20 mouse cellular contexts compared by ENCODE assay signal in genomic region chr10:127878262-127879057, GRCm38 (mm10). TPM values are rescaled to one million over a fixed set of nuclear protein-coding genes. Genes with fewer than 3 reads are reported as not detected.
DNase-seq lines count a peak whose midpoint lies in the region; ATAC-seq and TF ChIP-seq lines count a peak whose summit lies in the region.
"Had no signal": no experiment of that assay in that cellular context is flagged by ENCODE, and none has a peak within 500 bp of the region (broad histone marks: within the 10 kb centered on the region; RNA-seq: fewer than 3 reads in every experiment).

No protein-coding gene starts in this region.

- peaks cover 20% of the 10 kb centered on the region for H3K4me1 ChIP-seq in kidney, adult 2 months (ENCODE audit: control insufficient read depth, insufficient read depth, low read length)
- H3K4me1 ChIP-seq in MEL (ENCODE audit: control insufficient read depth in 1 of 2, insufficient read depth in 2 of 2, low read length in 2 of 2), result peaks cover 6 to 16% of the 10 kb centered on the region in 2 experiments
- peaks cover 17% of the 10 kb centered on the region for H3K4me1 ChIP-seq in liver, embryonic 15.5 days (replicated peaks)
- peaks cover 22% of the 10 kb centered on the region; the same call in 1 of the 2 replicates for H3K4me1 ChIP-seq in small intestine, adult 2 months (ENCODE audit: control insufficient read depth, insufficient read depth, insufficient read length, low read length)
- H3K4me1 ChIP-seq in embryonic facial prominence, embryonic 10.5 days, result no peaks in the 10 kb centered on the region
- H3K4me1 ChIP-seq: embryonic facial prominence, embryonic 12.5 days; hindbrain, embryonic 13.5 days; limb, embryonic 10.5 days; neural tube, embryonic 13.5 days had no signal

- no peaks in the 10 kb centered on the region for H3K79me2 ChIP-seq in MEL (ENCODE audit: control insufficient read depth, insufficient read depth, low read length, poor library complexity)

- no peak overlapping the region for H3K4me3 ChIP-seq in kidney, adult 2 months (ENCODE audit: insufficient read depth, low read depth, low read length)
- H3K4me3 ChIP-seq in MEL (ENCODE audit: control insufficient read depth in 1 of 2, insufficient read depth in 1 of 2, low read depth in 2 of 2, low read length in 2 of 2), result peak overlapping the region; percentile 28 to 31
- H3K4me3 ChIP-seq in liver, embryonic 15.5 days (replicated peaks), result no peak overlapping the region
- H3K4me3 ChIP-seq in small intestine, adult 2 months (ENCODE audit: low read depth, low read length), result no peak overlapping the region
- no peak overlapping the region for H3K4me3 ChIP-seq in embryonic facial prominence, embryonic 10.5 days
- H3K4me3 ChIP-seq: embryonic facial prominence, embryonic 12.5 days; heart, embryonic 13.5 days; hindbrain, embryonic 13.5 days; limb, embryonic 10.5 days; neural tube, embryonic 13.5 days had no signal

- no peak for DNase-seq in kidney, adult 2 months
- no peak for DNase-seq in kidney, postnatal 4 days
- DNase-seq in MEL (ENCODE audit: low read depth, low spot score), result no peak
- DNase-seq in cerebellum, postnatal 36 days, result no peak
- no peak for DNase-seq in embryonic facial prominence, embryonic 10.5 days (ENCODE audit: low spot score)
- no peak for DNase-seq in spleen, postnatal 4 days (ENCODE audit: low spot score in 2 of 2)
- DNase-seq: adrenal gland, postnatal 14 days; gastrocnemius, postnatal 36 days; thymus, adult 18-20 months had no signal

- H3K4me2 ChIP-seq in liver, embryonic 15.5 days, result no peak overlapping the region
- H3K4me2 ChIP-seq: embryonic facial prominence, embryonic 12.5 days; heart, embryonic 13.5 days; hindbrain, embryonic 13.5 days; neural tube, embryonic 13.5 days had no signal

- H3K9me3 ChIP-seq in MEL (replicated peaks; ENCODE audit: insufficient read depth, low read length), result no peaks in the 10 kb centered on the region
- no peaks in the 10 kb centered on the region for H3K9me3 ChIP-seq in liver, embryonic 15.5 days (replicated peaks)
- H3K9me3 ChIP-seq in embryonic facial prominence, embryonic 10.5 days, result no peaks in the 10 kb centered on the region
- H3K9me3 ChIP-seq: embryonic facial prominence, embryonic 12.5 days; heart, embryonic 13.5 days; hindbrain, embryonic 13.5 days; limb, embryonic 10.5 days; neural tube, embryonic 13.5 days had no signal

- H3K9ac ChIP-seq in MEL (ENCODE audit: control insufficient read depth, low read depth, low read length, poor library complexity, severe bottlenecking), result peak overlapping the region; percentile 35; the same call in 1 of the 2 replicates
- no peak overlapping the region for H3K9ac ChIP-seq in liver, embryonic 15.5 days
- H3K9ac ChIP-seq: embryonic facial prominence, embryonic 12.5 days; heart, embryonic 13.5 days; hindbrain, embryonic 13.5 days; neural tube, embryonic 13.5 days had no signal

- no peaks in the 10 kb centered on the region for H3K36me3 ChIP-seq in kidney, adult 2 months (ENCODE audit: control insufficient read depth, insufficient read depth, low read length)
- H3K36me3 ChIP-seq in MEL (ENCODE audit: control insufficient read depth in 1 of 2, insufficient read depth in 2 of 2, low read length in 2 of 2), result peaks cover 0 to 9% of the 10 kb centered on the region in 2 experiments; a peak in 2 of 4 replicates
- no peaks in the 10 kb centered on the region for H3K36me3 ChIP-seq in liver, embryonic 15.5 days (replicated peaks)
- no peaks in the 10 kb centered on the region for H3K36me3 ChIP-seq in small intestine, adult 2 months (ENCODE audit: control insufficient read depth, insufficient read depth, low read length)
- no peaks in the 10 kb centered on the region for H3K36me3 ChIP-seq in embryonic facial prominence, embryonic 10.5 days (replicated peaks)
- H3K36me3 ChIP-seq: embryonic facial prominence, embryonic 12.5 days; heart, embryonic 13.5 days; hindbrain, embryonic 13.5 days; limb, embryonic 10.5 days; neural tube, embryonic 13.5 days had no signal

- no peak for TF ChIP-seq EP300 in MEL (IDR thresholded peaks at IDR 0.05; ENCODE audit: low read depth in 1 of 2, low read length in 2 of 2)

- TF ChIP-seq CTCF in kidney, adult 2 months (conservative IDR thresholded peaks at IDR 0.05; ENCODE audit: insufficient read depth, insufficient read length, low read depth, low read length), result no peak
- no peak for TF ChIP-seq CTCF in MEL (IDR thresholded peaks at IDR 0.05 in 2 of 3, conservative IDR thresholded peaks at IDR 0.05 in 1 of 3; ENCODE audit: control insufficient read depth in 1 of 3, insufficient read depth in 1 of 3, low read depth in 2 of 3, low read length in 3 of 3, poor library complexity in 1 of 3, severe bottlenecking in 1 of 3)
- TF ChIP-seq CTCF in small intestine, adult 2 months (IDR thresholded peaks at IDR 0.05; ENCODE audit: extremely low read depth, insufficient read length, insufficient replicate concordance, low read depth, low read length), result no peak

- 64% methylated on average over 3 of the region's 3 CpGs for WGBS in kidney, adult 2 months
- 39% methylated on average over 3 of the region's 3 CpGs for WGBS in liver, embryonic 15.5 days (ENCODE audit: insufficient replicate concordance)
- whole genome bisulfite sequencing in small intestine, adult 2 months, result 16% methylated on average over 3 of the region's 3 CpGs
- 78% methylated on average over 3 of the region's 3 CpGs for WGBS in embryonic facial prominence, embryonic 10.5 days

- peak; percentile 29; the same call in 1 of the 2 replicates for ATAC-seq in liver, embryonic 15.5 days (ENCODE audit: insufficient read depth)

- no peaks in the 10 kb centered on the region for H3K27me3 ChIP-seq in kidney, adult 2 months (replicated peaks; ENCODE audit: control insufficient read depth, insufficient read depth, low read length)
- H3K27me3 ChIP-seq in MEL (ENCODE audit: control insufficient read depth in 1 of 2, insufficient read depth in 2 of 2, low read length in 2 of 2), result no peaks in the 10 kb centered on the region
- no peaks in the 10 kb centered on the region for H3K27me3 ChIP-seq in liver, embryonic 15.5 days
- H3K27me3 ChIP-seq in small intestine, adult 2 months (ENCODE audit: control insufficient read depth, insufficient read depth, low read length), result no peaks in the 10 kb centered on the region
- no peaks in the 10 kb centered on the region for H3K27me3 ChIP-seq in embryonic facial prominence, embryonic 10.5 days (replicated peaks; ENCODE audit: low read depth, poor library complexity, severe bottlenecking)
- H3K27me3 ChIP-seq: embryonic facial prominence, embryonic 12.5 days; heart, embryonic 13.5 days; hindbrain, embryonic 13.5 days; neural tube, embryonic 13.5 days had no signal

- H3K27ac ChIP-seq in kidney, adult 2 months (ENCODE audit: insufficient read depth, low read depth, low read length), result peak overlapping the region; percentile 70
- peak overlapping the region; percentile 19; the same call in 1 of the 2 replicates for H3K27ac ChIP-seq in MEL (ENCODE audit: control insufficient read depth, low read depth, low read length)
- H3K27ac ChIP-seq in liver, embryonic 15.5 days (replicated peaks), result peak overlapping the region; percentile 53
- H3K27ac ChIP-seq in small intestine, adult 2 months (ENCODE audit: insufficient read depth, low read depth, low read length), result peak overlapping the region; percentile 95
- H3K27ac ChIP-seq in embryonic facial prominence, embryonic 10.5 days (replicated peaks), result no peak overlapping the region
- H3K27ac ChIP-seq: embryonic facial prominence, embryonic 12.5 days; heart, embryonic 13.5 days; hindbrain, embryonic 13.5 days; limb, embryonic 10.5 days; neural tube, embryonic 13.5 days had no signal

- TF ChIP-seq POLR2A in kidney, adult 2 months (IDR thresholded peaks at IDR 0.05; ENCODE audit: low read depth, low read length), result no peak
- TF ChIP-seq POLR2A in MEL (IDR thresholded peaks at IDR 0.05; ENCODE audit: control insufficient read depth in 1 of 2, insufficient read depth in 1 of 2, low read depth in 1 of 2, low read length in 2 of 2, poor library complexity in 1 of 2), result no peak
- TF ChIP-seq POLR2A in small intestine, adult 2 months (IDR thresholded peaks at IDR 0.05; ENCODE audit: low read depth, low read length), result no peak

- TF ChIP-seq RAD21 in MEL (IDR thresholded peaks at IDR 0.05; ENCODE audit: low read depth, low read length), result no peak

RNA-seq across cellular contexts. Expression of gene Rdh7, which starts 10.2 kb away (rescaled TPM):
- polyA plus RNA-seq in kidney, adult 2 months (2012; rRNA removed), result 0.20 and 0.31 TPM in 2 replicates
- total RNA-seq in MEL (2012; rRNA removed), result not detected in 2 replicates
- polyA plus RNA-seq in MEL (2012; ENCODE audit: insufficient read depth in 1 of 2, insufficient read length in 2 of 2, low read depth in 1 of 2, low replicate concordance in 2 of 2, missing spikeins in 1 of 2), result not detected
- 8.8 and 15.7 TPM in 2 replicates for polyA plus RNA-seq in liver, embryonic 15.5 days (2015; fragmentation: Nextera tagmentation; extraction: Ambion mirVana)
- polyA plus RNA-seq in small intestine, adult 2 months (2012; rRNA removed), result 30.9 and 73.0 TPM in 2 replicates
- polyA plus RNA-seq in embryonic facial prominence, embryonic 10.5 days (2016; fragmentation: Nextera tagmentation; extraction: Ambion mirVana), result not detected in 2 replicates
- total RNA-seq: CH12.LX; gastrocnemius, postnatal 36 days; layer of hippocampus, postnatal 14 days; megakaryocyte, adult 5-6 weeks; midbrain, postnatal 0 days had no signal
- polyA plus RNA-seq: embryonic facial prominence, embryonic 12.5 days; heart, embryonic 13.5 days; hindbrain, embryonic 13.5 days; limb, embryonic 10.5 days; midbrain, postnatal 0 days; neural tube, embryonic 13.5 days had no signal

RNA-seq across cellular contexts. Expression of gene Rdh16f2, which starts 12.2 kb away (rescaled TPM):
- polyA plus RNA-seq in kidney, adult 2 months (2012; rRNA removed), result 391 and 483 TPM in 2 replicates
- not detected in 2 replicates for total RNA-seq in MEL (2012; rRNA removed)
- polyA plus RNA-seq in MEL (2012; ENCODE audit: insufficient read depth in 1 of 2, insufficient read length in 2 of 2, low read depth in 1 of 2, low replicate concordance in 2 of 2, missing spikeins in 1 of 2), result under 1 TPM in 1 of 2 experiments, not detected in 1; 0.07 TPM
- polyA plus RNA-seq in liver, embryonic 15.5 days (2015; fragmentation: Nextera tagmentation; extraction: Ambion mirVana), result 0.29 and 0.68 TPM in 2 replicates
- polyA plus RNA-seq in small intestine, adult 2 months (2012; rRNA removed), result 2.1 and 3.6 TPM in 2 replicates
- polyA plus RNA-seq in embryonic facial prominence, embryonic 10.5 days (2016; fragmentation: Nextera tagmentation; extraction: Ambion mirVana), result not detected in 2 replicates
- total RNA-seq: CH12.LX; gastrocnemius, postnatal 36 days; layer of hippocampus, postnatal 14 days; megakaryocyte, adult 5-6 weeks; midbrain, postnatal 0 days had no signal
- polyA plus RNA-seq: embryonic facial prominence, embryonic 12.5 days; heart, embryonic 13.5 days; hindbrain, embryonic 13.5 days; limb, embryonic 10.5 days; midbrain, postnatal 0 days; neural tube, embryonic 13.5 days had no signal

RNA-seq across cellular contexts. Expression of gene Sdr9c7, which starts 19.9 kb away (rescaled TPM):
- polyA plus RNA-seq in kidney, adult 2 months (2012; rRNA removed), result 0.13 TPM in 1 of 2 replicates, not detected in the other
- not detected in 2 replicates for total RNA-seq in MEL (2012; rRNA removed)
- polyA plus RNA-seq in MEL (2012; ENCODE audit: insufficient read depth in 1 of 2, insufficient read length in 2 of 2, low read depth in 1 of 2, low replicate concordance in 2 of 2, missing spikeins in 1 of 2), result not detected
- polyA plus RNA-seq in liver, embryonic 15.5 days (2015; fragmentation: Nextera tagmentation; extraction: Ambion mirVana), result not detected in 2 replicates
- 0.70 TPM in 1 of 2 replicates, not detected in the other for polyA plus RNA-seq in small intestine, adult 2 months (2012; rRNA removed)
- not detected in 2 replicates for polyA plus RNA-seq in embryonic facial prominence, embryonic 10.5 days (2016; fragmentation: Nextera tagmentation; extraction: Ambion mirVana)
- total RNA-seq: CH12.LX; gastrocnemius, postnatal 36 days; megakaryocyte, adult 5-6 weeks had no signal
- polyA plus RNA-seq: embryonic facial prominence, embryonic 12.5 days; heart, embryonic 13.5 days; hindbrain, embryonic 13.5 days; limb, embryonic 10.5 days; midbrain, postnatal 0 days; neural tube, embryonic 13.5 days had no signal

RNA-seq across cellular contexts. Expression of gene Rdh19, which starts 28.7 kb away (rescaled TPM):
- polyA plus RNA-seq in kidney, adult 2 months (2012; rRNA removed), result 1.6 and 2.0 TPM in 2 replicates
- not detected in 2 replicates for total RNA-seq in MEL (2012; rRNA removed)
- not detected for polyA plus RNA-seq in MEL (2012; ENCODE audit: insufficient read depth in 1 of 2, insufficient read length in 2 of 2, low read depth in 1 of 2, low replicate concordance in 2 of 2, missing spikeins in 1 of 2)
- polyA plus RNA-seq in liver, embryonic 15.5 days (2015; fragmentation: Nextera tagmentation; extraction: Ambion mirVana), result 0.05 TPM in 1 of 2 replicates, not detected in the other
- not detected in 2 replicates for polyA plus RNA-seq in small intestine, adult 2 months (2012; rRNA removed)
- polyA plus RNA-seq in embryonic facial prominence, embryonic 10.5 days (2016; fragmentation: Nextera tagmentation; extraction: Ambion mirVana), result not detected in 2 replicates
- total RNA-seq: adrenal gland, postnatal 14 days; CH12.LX; gastrocnemius, postnatal 36 days; layer of hippocampus, postnatal 14 days; megakaryocyte, adult 5-6 weeks; midbrain, postnatal 0 days had no signal
- polyA plus RNA-seq: embryonic facial prominence, embryonic 12.5 days; heart, embryonic 13.5 days; hindbrain, embryonic 13.5 days; limb, embryonic 10.5 days; midbrain, postnatal 0 days; neural tube, embryonic 13.5 days had no signal

Comparison
In these comparisons a context has a peak if more than half of its experiments do, and no peak if none do; other contexts are left out.
1. H3K4me3 ChIP-seq: peak in MEL (2 of 2); none in kidney, adult 2 months (single experiment), liver, embryonic 15.5 days (single experiment), small intestine, adult 2 months (single experiment) and embryonic facial prominence, embryonic 10.5 days (single experiment).
2. RNA of gene Rdh16f2, which starts 12.2 kb away (polyA plus RNA-seq): 391 to 483 TPM in kidney, adult 2 months; 2.1 to 3.6 TPM in small intestine, adult 2 months, 0.29 to 0.68 TPM in liver, embryonic 15.5 days, 0.07 TPM in MEL and not detected in embryonic facial prominence, embryonic 10.5 days; every median in the first group is over 10 times any median in the second.